Mouse (Mus musculus) left cerebral cortex, postnatal 36 days (tissue): ENCODE results near the gene 4930404N11Rik. TPM values are rescaled to one million over a fixed set of nuclear protein-coding genes. Genes with fewer than 3 reads are reported as not detected.
A peak's percentile ranks its signal among the peaks of the same experiment; 100 is the strongest.

ENCODE experiments used
- DNase-seq, 2 experiments: peaks; one replicate each; pipeline ENCODE4 v3.0.0; 2021 to 2022; ENCODE audit warnings: low spot score in 2 of 2, mixed read lengths in 1 of 2
- intact Hi-C: fragments of 180-260 bp; cut with DNase I; formaldehyde crosslinking; loops from one replicate; pipeline ENCODE4 v1.15.1; 2025
- microRNA-seq: library from miRNA; unstranded; fragments of <30 nt; microRNA quantifications from one replicate; pipeline ENCODE4 v1.2.0, GENCODE M21; 2022
- total RNA-seq, 2 experiments: library from RNA; stranded (reverse); gene quantifications; 2 replicates each; pipeline ENCODE4 v1.2.3; 2021

Gene 4930404N11Rik
- total RNA-seq, 2 experiments from 2014 or later, result 0.49 to 2.2 TPM

DNA sequence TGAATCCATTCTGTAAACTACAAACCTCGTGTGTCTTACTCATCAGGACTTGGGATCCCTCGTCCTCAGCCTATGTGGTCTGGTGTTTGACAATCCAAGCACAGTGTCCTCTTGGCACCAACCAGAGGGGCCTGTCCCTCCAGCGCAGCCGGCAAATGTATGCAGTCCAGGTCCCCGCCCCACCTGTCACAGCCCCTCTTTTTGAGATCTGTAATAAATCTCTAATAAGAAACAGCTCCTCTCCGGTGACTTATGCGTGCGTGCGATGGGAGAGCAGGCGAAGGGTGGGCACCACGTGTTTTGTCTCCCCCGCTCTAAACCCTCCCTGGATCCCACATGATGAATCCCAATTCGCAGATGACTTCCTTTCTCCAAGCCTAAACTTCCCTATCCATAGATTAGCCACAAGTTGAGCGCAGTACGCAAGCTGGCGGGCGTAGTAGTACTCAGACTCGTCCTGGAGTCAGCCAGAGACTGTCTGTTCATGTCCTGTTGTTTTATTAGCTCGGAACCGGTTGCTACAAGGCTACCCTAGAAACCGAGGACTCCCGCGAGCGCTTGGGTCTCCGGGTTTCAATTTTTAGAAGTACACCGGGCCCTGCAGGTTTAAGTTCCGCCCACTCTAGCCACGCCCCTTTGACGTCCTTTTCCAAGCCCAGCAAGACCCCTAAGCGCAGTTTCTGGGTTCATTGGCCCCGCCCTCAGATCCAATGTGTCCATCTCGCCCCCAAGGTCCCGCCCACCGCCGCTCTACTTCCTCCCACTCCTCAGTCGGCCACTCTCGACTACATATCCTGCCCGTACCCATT lies 45.7 kb downstream of the 4930404N11Rik start:
- intact Hi-C loops, result no loop called here

DNA sequence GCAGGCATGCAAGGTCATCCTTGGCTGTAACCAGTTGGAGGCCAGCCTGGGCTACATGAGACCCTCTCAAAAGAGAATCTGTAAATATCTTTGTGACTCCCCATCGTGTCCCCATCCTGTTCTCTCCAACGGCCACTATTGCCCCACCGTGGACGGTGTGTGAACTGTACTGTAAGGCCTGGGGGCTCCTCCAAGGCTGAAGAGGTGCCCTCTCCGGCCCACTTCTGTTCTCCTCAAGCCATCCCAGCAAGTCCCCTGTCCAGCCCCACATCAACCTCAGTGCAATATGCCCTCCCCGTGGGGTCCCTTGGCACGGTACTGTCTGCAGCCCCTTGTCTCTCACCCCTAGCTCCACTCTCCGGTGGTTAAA lies 46.3 kb downstream of the 4930404N11Rik start:
- intact Hi-C loops, result no loop called here
- no peak for DNase-seq

More for the DNA sequence above, 45.7 kb downstream of the 4930404N11Rik start:
- peak in 1 of 2 experiments; percentile 59 for DNase-seq

DNA sequence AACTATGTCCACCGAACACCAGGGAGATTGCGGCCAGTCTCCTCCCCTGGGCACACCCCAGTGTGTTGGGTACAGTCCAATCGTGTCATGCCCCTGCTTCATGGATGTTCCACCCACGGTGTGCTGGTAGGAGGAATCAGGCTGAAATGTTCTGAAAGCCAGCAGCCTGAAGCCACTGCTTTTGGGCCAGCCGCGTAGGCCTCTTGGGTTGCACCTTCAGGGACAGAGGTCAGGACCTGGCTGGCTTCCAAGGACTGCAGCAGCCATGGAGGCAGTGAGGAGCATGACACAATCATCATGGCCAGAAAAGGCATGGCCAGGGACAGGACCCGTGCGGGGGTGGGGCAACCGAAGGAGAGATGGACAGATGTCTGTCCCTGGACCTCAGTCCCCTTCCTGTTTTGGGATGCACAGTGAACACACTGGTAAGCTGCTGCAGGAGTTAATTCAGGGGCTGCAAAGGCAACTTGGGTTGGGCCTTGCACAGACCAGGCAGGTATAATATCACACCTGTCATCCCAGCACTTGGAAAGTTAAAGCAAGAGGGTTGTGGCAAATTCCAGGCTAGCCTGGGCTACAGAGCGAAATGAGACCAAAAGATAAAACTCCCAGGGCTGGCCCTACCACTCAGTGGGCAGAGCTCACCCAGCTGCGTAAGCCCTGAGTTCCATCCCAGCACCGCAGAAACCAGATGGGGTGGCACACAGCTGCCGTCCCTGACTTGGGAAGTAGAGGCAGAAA lies 46.9 kb downstream of the 4930404N11Rik start:
- DNase-seq, result no peak
- intact Hi-C loops, result no loop called here

DNA sequence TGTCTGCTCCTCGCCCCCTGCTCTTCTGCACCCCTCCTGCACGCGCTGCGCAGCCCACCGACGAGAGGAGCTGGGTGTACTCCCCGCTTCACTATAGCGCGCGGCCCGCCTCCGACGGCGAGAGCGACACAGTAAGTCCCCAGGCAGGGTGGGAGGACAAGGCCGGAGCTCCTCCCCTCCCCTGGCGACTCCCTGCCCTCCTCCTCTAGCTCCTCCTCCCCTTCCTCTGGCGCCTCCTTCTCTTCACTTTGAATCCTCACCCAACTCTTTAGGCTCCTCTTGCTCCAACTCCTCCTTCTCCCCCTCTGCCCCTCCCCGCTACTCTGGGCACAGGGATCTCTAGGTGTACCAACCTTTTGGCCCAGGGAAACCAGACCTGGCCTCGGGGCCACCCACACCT lies 48.3 kb downstream of the 4930404N11Rik start:
- intact Hi-C loops, result no loop called here
- no peak for DNase-seq

DNA sequence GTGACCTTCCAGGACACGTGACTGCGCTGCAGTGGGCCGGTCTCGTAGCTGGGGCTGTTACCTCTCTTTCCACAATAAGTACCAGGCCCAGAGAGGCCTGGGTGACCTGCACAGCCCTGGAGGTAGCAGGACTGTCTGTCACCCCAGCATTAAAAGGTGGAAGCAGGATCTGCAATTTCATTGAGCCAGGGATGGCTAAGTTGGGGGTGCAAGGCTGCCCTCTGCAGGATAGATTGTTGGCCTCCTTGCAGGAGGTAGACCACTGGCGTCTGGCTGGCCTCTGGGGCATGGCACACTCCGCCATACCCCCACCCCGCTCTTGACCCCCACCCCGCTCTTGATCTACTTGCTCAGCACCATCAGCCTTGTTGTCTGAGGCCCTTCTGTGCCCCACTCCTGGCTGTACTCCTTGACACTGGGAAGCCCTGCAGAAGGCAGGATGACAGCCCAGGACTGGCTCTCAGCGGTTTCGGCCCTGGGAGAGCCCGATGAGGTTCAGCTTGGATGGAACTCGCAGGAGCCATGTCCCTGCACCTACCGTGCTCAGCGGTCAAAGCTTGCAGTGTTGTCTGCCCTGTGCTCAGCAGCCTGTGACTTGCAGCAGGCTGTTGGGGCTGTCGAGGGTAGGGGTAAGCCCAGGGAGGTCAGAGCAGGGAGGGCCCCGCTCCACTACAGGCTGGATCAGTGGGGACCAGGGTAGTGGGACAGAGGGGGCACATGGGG lies 49.1 kb downstream of the 4930404N11Rik start:
- DNase-seq, result no peak
- intact Hi-C loops, result no loop called here

DNA sequence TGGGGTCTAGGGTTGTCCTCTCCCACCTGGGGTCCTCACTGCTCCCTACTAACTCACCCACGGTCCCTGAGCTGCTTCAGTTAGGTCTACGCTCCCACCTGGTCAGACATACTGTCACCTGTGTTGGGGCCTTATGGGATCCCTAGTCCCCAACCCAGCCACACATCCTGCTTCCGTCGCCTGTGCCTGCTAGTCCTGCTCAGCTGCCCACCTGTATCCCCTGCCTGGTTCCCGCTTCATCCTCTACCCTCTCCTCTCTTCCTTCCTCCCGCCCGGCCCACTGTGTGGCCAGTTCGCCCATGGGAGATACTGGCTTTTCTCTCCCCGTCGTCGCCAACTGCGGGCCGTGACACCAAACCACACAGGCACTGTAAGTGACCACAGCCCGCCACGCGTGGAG lies 50.0 kb downstream of the 4930404N11Rik start:
- DNase-seq, result no peak
- intact Hi-C loops, result no loop called here

DNA sequence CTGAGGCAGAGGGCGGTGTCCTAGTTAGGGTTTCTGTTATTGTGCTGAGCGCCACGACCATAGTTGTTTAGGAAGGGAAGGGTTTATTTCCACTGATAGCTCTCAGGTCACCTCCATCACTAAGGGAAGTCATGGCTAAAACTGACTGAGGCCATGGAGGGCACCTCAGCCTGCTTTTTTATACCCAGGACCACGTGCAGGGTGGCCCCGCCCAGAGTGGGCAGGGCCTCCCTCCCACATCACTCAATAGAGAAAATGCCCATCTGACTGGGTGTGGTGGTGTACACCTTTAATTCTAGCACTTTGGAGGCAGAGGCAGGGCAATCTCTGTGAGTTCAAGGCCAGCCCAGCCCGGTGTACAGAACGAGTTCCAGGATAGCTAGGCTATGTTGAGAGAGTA lies 51.4 kb downstream of the 4930404N11Rik start:
- intact Hi-C loops, result no loop called here
- no peak for DNase-seq

DNA sequence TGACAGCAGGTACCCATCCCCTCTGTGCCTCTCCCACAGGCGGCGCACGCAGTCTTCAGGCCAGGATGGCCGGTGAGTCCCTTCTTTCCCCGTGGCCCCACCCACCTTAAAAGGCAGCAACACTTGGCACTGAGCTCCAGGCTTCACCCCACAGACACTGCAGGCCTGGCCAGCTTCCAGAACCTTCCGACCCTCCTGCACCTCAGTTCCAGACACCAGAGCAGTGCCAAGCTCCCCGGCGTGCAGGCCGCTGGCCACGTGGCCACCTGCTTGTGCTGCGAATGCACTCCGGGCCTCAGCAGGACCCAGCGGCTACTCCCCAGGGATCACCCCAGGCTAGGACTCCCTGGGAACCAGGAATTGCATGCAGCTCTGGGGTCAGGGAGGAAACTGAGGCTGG lies 52.0 kb downstream of the 4930404N11Rik start:
- no peak for DNase-seq
- intact Hi-C loops, result no loop called here

Small RNA genes lying within 50 kb of the gene (microRNA-seq; reads per million reads assigned to microRNA genes)
- 3.0 reads per million, percentile 5 among the genes with 10 or more reads in this experiment for gene Mir6913

Other genes starting within 250 kb of the 4930404N11Rik start
- gene Zbtb7a, start 230.6 kb downstream of the 4930404N11Rik start, total RNA-seq, result 100 to 1,000 TPM; 120 to 133 TPM
- 10 to 100 TPM; 26.7 to 31.8 TPM for gene Pias4, start 197.9 kb downstream of the 4930404N11Rik start, total RNA-seq
- 100 to 1,000 TPM; 857 to 954 TPM for gene Eef2, start 189.2 kb downstream of the 4930404N11Rik start, total RNA-seq
- 10 to 100 TPM; 75.0 to 76.4 TPM for gene Dapk3, start 182.8 kb downstream of the 4930404N11Rik start, total RNA-seq
- gene 4930442H23Rik, start 182.0 kb downstream of the 4930404N11Rik start, total RNA-seq, result not detected
- gene Nmrk2, start 163.8 kb downstream of the 4930404N11Rik start, total RNA-seq, result under 1 TPM in 1 of 2 experiments, not detected in 1; 0.34 TPM
- 100 to 1,000 TPM; 202 to 212 TPM for gene Atcay, start 135.0 kb downstream of the 4930404N11Rik start, total RNA-seq
- 10 to 100 TPM; 54.9 to 72.9 TPM for gene Zfr2, start 132.7 kb downstream of the 4930404N11Rik start, total RNA-seq
- 100 to 1,000 TPM; 191 to 213 TPM for gene Matk, start 112.9 kb downstream of the 4930404N11Rik start, total RNA-seq
- 10 to 100 TPM; 43.0 to 48.2 TPM for gene Mrpl54, start 98.9 kb downstream of the 4930404N11Rik start, total RNA-seq
- gene Apba3, start 98.9 kb downstream of the 4930404N11Rik start, total RNA-seq, result 10 to 100 TPM; 30.1 to 39.3 TPM
- gene Tjp3, start 74.2 kb downstream of the 4930404N11Rik start, total RNA-seq, result under 1 TPM in 1 of 2 experiments, not detected in 1; 0.50 TPM
- gene Pip5k1c, start 72.9 kb downstream of the 4930404N11Rik start, total RNA-seq, result 100 to 1,000 TPM; 419 to 450 TPM
- 10 to 100 TPM; 29.7 to 31.7 TPM for gene Cactin, start 44.7 kb downstream of the 4930404N11Rik start, total RNA-seq
- under 1 TPM; 0.45 to 0.99 TPM for gene Tbxa2r, start 37.1 kb downstream of the 4930404N11Rik start, total RNA-seq
- gene Gipc3, start 22.6 kb downstream of the 4930404N11Rik start, total RNA-seq, result 1 to 10 TPM; 1.4 to 1.8 TPM
- 10 to 100 TPM; 27.0 to 35.5 TPM for gene Hmg20b, start 15.3 kb downstream of the 4930404N11Rik start, total RNA-seq
- 10 to 100 TPM; 39.6 to 40.9 TPM for gene Mfsd12, start 8.3 kb downstream of the 4930404N11Rik start, total RNA-seq
- gene Fzr1, start 12.7 kb upstream of the 4930404N11Rik start, total RNA-seq, result 10 to 100 TPM; 67.8 to 72.2 TPM
- 100 to 1,000 TPM in 1 of 2 experiments, 10 to 100 TPM in 1; 80.0 to 103 TPM for gene Dohh, start 18.6 kb upstream of the 4930404N11Rik start, total RNA-seq
- gene Gm48551, start 18.6 kb upstream of the 4930404N11Rik start, total RNA-seq, result 1 to 10 TPM; 2.5 to 4.3 TPM
- 1 to 10 TPM; 1.9 to 4.9 TPM for gene Gm48552, start 23.2 kb upstream of the 4930404N11Rik start, total RNA-seq
- gene Smim24, start 27.2 kb upstream of the 4930404N11Rik start, total RNA-seq, result under 1 TPM; 0.77 to 0.94 TPM
- 10 to 100 TPM; 87.9 to 96.9 TPM for gene Nfic, start 89.8 kb upstream of the 4930404N11Rik start, total RNA-seq
- 100 to 1,000 TPM; 256 to 303 TPM for gene Celf5, start 116.9 kb upstream of the 4930404N11Rik start, total RNA-seq
- gene Ncln, start 130.6 kb upstream of the 4930404N11Rik start, total RNA-seq, result 10 to 100 TPM; 74.9 to 88.8 TPM
- under 1 TPM; 0.43 to 0.52 TPM for gene S1pr4, start 134.3 kb upstream of the 4930404N11Rik start, total RNA-seq
- gene Gna15, start 158.4 kb upstream of the 4930404N11Rik start, total RNA-seq, result 1 to 10 TPM; 2.3 to 3.1 TPM
- 100 to 1,000 TPM; 103 to 115 TPM for gene Gna11, start 179.4 kb upstream of the 4930404N11Rik start, total RNA-seq
- gene Aes, start 193.7 kb upstream of the 4930404N11Rik start, total RNA-seq, result 100 to 1,000 TPM; 652 to 731 TPM
- 10 to 100 TPM; 23.7 to 37.6 TPM for gene Tle2, start 208.7 kb upstream of the 4930404N11Rik start, total RNA-seq
- 10 to 100 TPM in 1 of 2 experiments, 1 to 10 TPM in 1; 9.7 to 10.9 TPM for gene Tle6, start 235.3 kb upstream of the 4930404N11Rik start, total RNA-seq
- 1 to 10 TPM; 3.5 to 3.6 TPM for gene BC025920, start 240.5 kb upstream of the 4930404N11Rik start, total RNA-seq